Mouse (Mus musculus) testis, adult 2 months (tissue): ENCODE results near the gene Apex1.
"Not testable (repeated sequence)": the region's sequence is repeated elsewhere in the genome, so short reads cannot be mapped to it uniquely, and the experiment has no call there.

Experiments used
- CTCF ChIP-seq: fragments of 200-500 bp; IDR thresholded peaks from 2 replicates; pipeline ENCODE4 v1.5.1; 2012; ENCODE audit warnings: low read depth, mild to moderate bottlenecking, inconsistent platforms, low read length, moderate library complexity; ENCODE audit not compliant: control insufficient read depth, insufficient read depth, insufficient replicate concordance
- POLR2A ChIP-seq: fragments of 200-500 bp; IDR thresholded peaks from 2 replicates; pipeline ENCODE4 v1.6.1; 2012; ENCODE audit warnings: low read depth, mild to moderate bottlenecking, inconsistent platforms, low read length, moderate library complexity; ENCODE audit not compliant: control insufficient read depth

DNA sequence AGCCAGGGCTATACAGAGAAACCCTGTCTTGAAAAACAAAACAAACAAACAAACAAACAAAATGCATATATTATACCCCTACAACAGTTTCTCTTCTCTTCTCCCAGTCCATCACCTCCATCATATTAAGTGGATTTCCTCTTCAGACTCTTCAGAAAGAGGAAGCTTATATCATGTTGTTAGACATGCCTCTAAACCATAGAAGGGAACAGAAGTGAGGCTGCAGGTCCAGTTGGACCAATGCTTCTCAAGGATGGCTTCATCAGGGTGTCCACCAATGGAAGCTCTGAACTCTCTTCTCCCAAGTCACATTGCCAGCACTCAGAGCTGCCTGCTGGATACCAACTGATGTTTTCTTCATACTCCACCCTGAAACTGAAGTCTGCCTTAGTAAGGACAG lies 19.4 kb upstream of the Apex1 start:
- TF ChIP-seq CTCF, POLR2A: not testable (repeated sequence)
